13 mouse cellular contexts compared by ENCODE assay signal in genomic region chr7:89308926-89309325, GRCm38 (mm10).
A peak's percentile ranks its signal among the peaks of the same experiment; 100 is the strongest.
DNase-seq lines count a peak whose midpoint lies in the region; ATAC-seq and TF ChIP-seq lines count a peak whose summit lies in the region.
"Had no signal": no experiment of that assay in that cellular context is flagged by ENCODE, and none has a peak within 500 bp of the region (broad histone marks: within the 10 kb centered on the region; RNA-seq: fewer than 3 reads in every experiment).

No protein-coding gene starts in this region.

- H3K9me3 ChIP-seq in liver, postnatal 0 days (ENCODE audit: low read length): peaks cover 3% of the 10 kb centered on the region; the same call in 1 of the 2 replicates
- H3K9me3 ChIP-seq in kidney, postnatal 0 days (replicated peaks; ENCODE audit: low read length): no peaks in the 10 kb centered on the region
- H3K9me3 ChIP-seq: embryonic facial prominence, embryonic 12.5 days; forebrain, embryonic 15.5 days; hindbrain, embryonic 15.5 days; limb, embryonic 15.5 days had no signal

- no peak for TF ChIP-seq EP300 in liver, postnatal 0 days (IDR thresholded peaks at IDR 0.05; ENCODE audit: low read depth)

- H3K4me3 ChIP-seq in liver, postnatal 0 days (ENCODE audit: low read depth, low read length): no peak overlapping the region
- H3K4me3 ChIP-seq in kidney, postnatal 0 days (replicated peaks; ENCODE audit: low read depth, low read length): no peak overlapping the region
- H3K4me3 ChIP-seq: embryonic facial prominence, embryonic 12.5 days; forebrain, embryonic 15.5 days; hindbrain, embryonic 15.5 days; limb, embryonic 15.5 days had no signal

- no peak for TF ChIP-seq CTCF in liver, postnatal 0 days (IDR thresholded peaks at IDR 0.05; ENCODE audit: low read depth)
- TF ChIP-seq CTCF in kidney, postnatal 0 days (IDR thresholded peaks at IDR 0.05; ENCODE audit: low read depth): no peak

- H3K4me1 ChIP-seq in liver, postnatal 0 days (ENCODE audit: insufficient read depth): 0 out of 2 replicates have a peak, but pooled peaks cover 5% of the 10 kb centered on the region
- H3K4me1 ChIP-seq in kidney, postnatal 0 days (replicated peaks; ENCODE audit: insufficient read depth, low read length): no peaks in the 10 kb centered on the region
- H3K4me1 ChIP-seq: embryonic facial prominence, embryonic 12.5 days; forebrain, embryonic 15.5 days; hindbrain, embryonic 15.5 days; limb, embryonic 15.5 days had no signal

- WGBS in liver, postnatal 0 days (ENCODE audit: insufficient replicate concordance): 47% methylated on average over 3 of the region's 3 CpGs
- 53% methylated on average over 3 of the region's 3 CpGs for WGBS in kidney, postnatal 0 days

- H3K36me3 ChIP-seq in liver, postnatal 0 days (replicated peaks; ENCODE audit: insufficient read depth, low read length): 0 out of 2 replicates have a peak, but pooled peaks cover 2% of the 10 kb centered on the region
- 0 out of 2 replicates have a peak, but pooled peaks cover 4% of the 10 kb centered on the region for H3K36me3 ChIP-seq in kidney, postnatal 0 days (ENCODE audit: insufficient read depth, low read length)
- H3K36me3 ChIP-seq: forebrain, embryonic 15.5 days had no signal

- DNase-seq in heart, adult 9 months (ENCODE audit: low spot score in 2 of 2): peak; percentile 28 to 42
- no peak for DNase-seq in heart, postnatal 4 days
- no peak for DNase-seq in liver, postnatal 0 days
- no peak for DNase-seq in liver
- peak; percentile 24 for DNase-seq in kidney, postnatal 0 days (ENCODE audit: low spot score)
- DNase-seq in yolk sac, embryonic 10.5 days (ENCODE audit: low spot score): peak; percentile 28
- no peak for DNase-seq in frontal cortex, adult 2 months (ENCODE audit: extremely low spot score in 1 of 2, low spot score in 1 of 2)
- DNase-seq: cerebellum, postnatal 10 days had no signal

- no peak overlapping the region for H3K27ac ChIP-seq in liver, postnatal 0 days (ENCODE audit: low read depth)
- no peak overlapping the region for H3K27ac ChIP-seq in kidney, postnatal 0 days
- H3K27ac ChIP-seq: embryonic facial prominence, embryonic 12.5 days; forebrain, embryonic 15.5 days; hindbrain, embryonic 15.5 days; limb, embryonic 15.5 days had no signal

- ATAC-seq in liver, postnatal 0 days: peak; percentile 21; the same call in 1 of the 2 replicates
- ATAC-seq in kidney, postnatal 0 days (replicated peaks; ENCODE audit: low FRiP score, low read depth): no peak
- no peak for ATAC-seq in cerebellum, adult (ENCODE audit: insufficient number of reproducible peaks, low FRiP score, low TSS enrichment)
- ATAC-seq: forebrain, embryonic 15.5 days had no signal

- H3K4me2 ChIP-seq in liver, postnatal 0 days (ENCODE audit: low read depth, low read length): no peak overlapping the region
- H3K4me2 ChIP-seq in kidney, postnatal 0 days (ENCODE audit: low read length): no peak overlapping the region
- H3K4me2 ChIP-seq: embryonic facial prominence, embryonic 12.5 days; forebrain, embryonic 15.5 days; hindbrain, embryonic 15.5 days; limb, embryonic 15.5 days had no signal

- H3K9ac ChIP-seq in liver, postnatal 0 days (replicated peaks): no peak overlapping the region
- H3K9ac ChIP-seq in kidney, postnatal 0 days (ENCODE audit: low read depth, low read length): no peak overlapping the region
- H3K9ac ChIP-seq: embryonic facial prominence, embryonic 12.5 days; forebrain, embryonic 15.5 days; hindbrain, embryonic 15.5 days; limb, embryonic 15.5 days had no signal

- H3K27me3 ChIP-seq in liver, postnatal 0 days (ENCODE audit: insufficient read depth, low read length): no peaks in the 10 kb centered on the region
- H3K27me3 ChIP-seq in kidney, postnatal 0 days (ENCODE audit: insufficient read depth, low read length): no peaks in the 10 kb centered on the region
- H3K27me3 ChIP-seq: embryonic facial prominence, embryonic 12.5 days; forebrain, embryonic 15.5 days; hindbrain, embryonic 15.5 days; limb, embryonic 15.5 days had no signal

Comparison
In these comparisons a context has a peak if more than half of its experiments do, and no peak if none do; other contexts are left out.
1. DNase-seq: peak in heart, adult 9 months (2 of 2), kidney, postnatal 0 days (single experiment) and yolk sac, embryonic 10.5 days (single experiment); none in heart, postnatal 4 days (single experiment), liver, postnatal 0 days (single experiment), liver (single experiment) and frontal cortex, adult 2 months (0 of 2).